Mouse (Mus musculus): Measurements from ENCODE around the gene Nectin2.
A peak's percentile ranks its signal among the peaks of the same experiment; 100 is the strongest.
"Not testable (repeated sequence)": the region's sequence is repeated elsewhere in the genome, so short reads cannot be mapped to it uniquely, and the experiment has no call there.

Nectin2 gene

GRCm38 (mm10) chr7:19702859-19703555 lies 47.3 kb downstream of the Nectin2 start:
- no peak for DNase-seq

GRCm38 (mm10) chr7:19701069-19701761 lies 49.1 kb downstream of the Nectin2 start:
- peak; percentile 90 for DNase-seq

DNA sequence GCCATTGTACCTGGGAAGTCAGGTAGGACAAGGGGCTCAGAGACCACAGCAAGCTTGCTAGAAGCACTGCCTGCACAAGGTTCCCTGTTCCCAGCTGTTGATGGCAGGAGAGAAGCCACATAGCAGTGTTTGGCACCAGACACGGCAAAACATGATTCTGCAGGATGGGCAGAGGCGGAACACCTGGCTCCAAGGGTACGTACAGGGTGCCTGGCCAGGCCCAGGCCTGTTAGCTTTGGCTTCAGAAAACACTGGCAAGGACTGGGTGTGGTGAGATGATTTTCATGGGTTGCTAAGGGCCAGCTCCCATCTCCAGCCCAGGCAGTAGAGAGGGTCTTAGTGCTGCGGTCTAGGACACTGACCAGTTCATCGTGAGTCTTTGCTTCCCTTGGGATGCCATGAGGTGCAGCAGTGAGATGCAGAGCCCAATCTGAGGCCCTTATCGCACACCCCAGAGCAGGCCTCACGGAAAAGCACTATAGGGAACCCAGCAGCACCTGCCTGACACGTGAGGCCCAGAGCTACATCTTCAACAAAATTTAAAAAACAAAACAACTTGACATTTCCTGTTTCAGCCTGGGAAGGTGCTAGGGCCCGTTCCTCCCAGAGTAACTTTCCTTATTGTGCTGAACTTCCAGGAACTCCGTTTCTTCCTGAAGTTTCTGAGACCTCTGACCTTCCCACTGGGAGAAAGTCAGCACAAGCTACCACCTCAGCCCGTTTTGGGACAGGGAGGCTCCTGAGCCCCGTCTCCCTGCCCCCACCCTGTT lies 49.8 kb downstream of the Nectin2 start:
- no peak for DNase-seq

GRCm38 (mm10) chr7:19699827-19700148 lies 50.5 kb downstream of the Nectin2 start:
- DNase-seq, result no peak

GRCm38 (mm10) chr7:19698907-19699826 lies 51.1 kb downstream of the Nectin2 start, which contains the start of gene Apoe:
TSS of gene Apoe (minus strand) at chr7:19699188.
- DNase-seq, result peak; percentile 63

- DNase-seq, result no peak
Observed at GRCm38 (mm10) chr7:19697949-19698906, 52.1 kb downstream of the Nectin2 start.

DNA sequence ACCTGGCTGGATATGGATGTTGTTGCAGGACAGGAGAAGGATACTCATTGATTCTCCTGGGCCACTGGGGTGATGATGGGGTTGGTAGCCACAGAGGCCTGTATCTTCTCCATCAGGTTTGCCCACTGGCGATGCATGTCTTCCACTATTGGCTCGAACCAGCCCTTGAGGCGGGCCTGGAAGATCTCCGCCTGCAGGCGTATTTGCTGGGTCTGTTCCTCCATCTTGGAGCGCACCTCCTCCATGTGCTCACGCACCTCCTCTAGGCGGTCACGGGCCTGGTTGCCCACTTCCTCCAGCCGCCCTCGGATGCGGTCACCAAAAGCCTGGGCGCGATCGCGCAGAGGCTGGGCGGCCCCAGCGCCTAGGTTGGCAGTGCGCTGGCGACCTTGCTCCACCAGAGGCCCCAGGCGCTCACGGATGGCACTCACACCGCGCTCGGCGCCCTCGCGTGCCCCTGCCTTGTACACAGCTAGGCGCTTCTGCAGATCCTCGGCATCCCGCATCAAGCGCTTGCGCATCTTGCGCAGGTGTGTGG lies 53.9 kb downstream of the Nectin2 start:
- no peak for DNase-seq

GRCm38 (mm10) chr7:19695881-19696280 lies 54.4 kb downstream of the Nectin2 start:
- no peak for DNase-seq

DNA sequence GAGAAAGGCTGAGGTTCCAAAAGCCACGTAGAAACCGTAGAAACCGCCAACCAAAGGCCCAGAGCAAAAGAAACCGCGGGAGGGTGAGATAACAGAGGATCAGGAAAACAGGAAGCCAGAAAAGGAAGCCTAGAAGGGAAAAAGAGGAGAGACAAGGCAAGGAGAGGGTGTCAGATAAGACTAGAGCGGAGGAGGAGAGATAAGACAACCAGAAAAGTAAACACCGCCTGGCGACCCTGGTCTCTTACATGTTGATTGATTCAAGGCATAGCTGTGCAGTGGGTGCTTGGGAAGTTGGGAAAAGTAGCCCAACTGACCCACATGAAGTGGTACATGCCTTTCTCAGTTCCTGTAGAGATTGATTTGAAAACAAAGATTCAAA lies 55.1 kb downstream of the Nectin2 start:
- no peak for DNase-seq

DNA sequence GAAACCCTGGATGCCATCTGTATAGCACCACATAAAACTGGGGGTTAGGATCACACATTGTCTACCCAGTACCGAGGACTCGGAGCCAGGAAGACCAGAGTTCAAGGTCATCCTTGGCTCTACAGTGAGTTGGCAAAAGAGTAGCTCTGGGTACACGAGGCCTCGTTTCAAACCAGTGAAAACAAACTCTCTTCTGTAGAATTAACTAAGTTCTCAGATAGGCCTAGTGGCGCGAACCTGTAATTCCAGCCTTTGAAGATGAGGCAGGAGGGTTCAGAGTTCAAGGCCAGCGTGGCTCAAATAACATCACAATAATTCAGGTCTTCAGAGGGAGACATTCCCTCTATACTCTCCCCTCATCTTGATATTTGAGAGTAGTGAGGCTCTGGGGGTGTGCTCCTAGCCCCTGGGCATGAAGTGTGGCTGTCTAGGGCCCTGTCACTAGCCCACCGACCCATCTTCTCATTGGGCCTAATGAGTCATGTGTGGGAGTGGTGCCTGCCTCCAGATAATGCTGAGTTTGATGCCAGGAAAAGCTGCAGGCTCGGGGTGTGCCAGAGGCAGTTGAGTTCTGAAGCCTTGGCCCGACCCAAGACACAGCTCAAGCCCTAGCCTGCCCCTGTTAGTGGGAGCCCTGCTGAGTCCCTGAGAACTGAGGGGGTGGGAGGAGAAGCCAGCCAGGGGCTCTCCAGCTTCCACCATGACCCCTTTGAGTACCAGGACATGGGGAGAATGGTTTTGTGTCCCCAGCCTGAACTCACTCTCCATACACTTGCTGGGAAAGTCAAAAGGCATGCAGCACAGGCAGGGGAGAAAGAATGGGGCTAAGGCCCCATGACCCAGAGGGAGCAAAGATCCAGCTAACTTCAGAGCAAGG lies 55.7 kb downstream of the Nectin2 start:
- DNase-seq, result no peak

DNA sequence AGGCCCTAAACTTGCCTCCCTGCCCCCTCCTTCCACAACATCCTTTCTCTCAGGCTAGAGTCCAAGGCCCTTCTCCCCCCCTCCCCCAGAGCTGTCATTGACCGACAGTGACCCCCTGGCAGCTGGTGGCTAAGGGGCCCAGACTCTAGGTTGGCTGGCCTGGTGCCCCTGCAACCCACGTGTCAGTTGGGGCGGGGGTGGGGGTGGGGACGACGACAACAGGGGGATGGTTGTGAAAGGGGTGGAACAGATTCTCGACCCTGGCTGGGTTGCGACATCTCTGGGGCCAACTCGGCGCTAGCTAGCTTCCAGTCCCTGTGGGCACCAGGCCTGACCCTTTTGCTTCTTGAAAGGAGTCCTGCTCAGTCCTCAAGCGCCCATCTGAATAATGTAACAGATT lies 56.9 kb downstream of the Nectin2 start:
- peak; percentile 75 for DNase-seq

DNA sequence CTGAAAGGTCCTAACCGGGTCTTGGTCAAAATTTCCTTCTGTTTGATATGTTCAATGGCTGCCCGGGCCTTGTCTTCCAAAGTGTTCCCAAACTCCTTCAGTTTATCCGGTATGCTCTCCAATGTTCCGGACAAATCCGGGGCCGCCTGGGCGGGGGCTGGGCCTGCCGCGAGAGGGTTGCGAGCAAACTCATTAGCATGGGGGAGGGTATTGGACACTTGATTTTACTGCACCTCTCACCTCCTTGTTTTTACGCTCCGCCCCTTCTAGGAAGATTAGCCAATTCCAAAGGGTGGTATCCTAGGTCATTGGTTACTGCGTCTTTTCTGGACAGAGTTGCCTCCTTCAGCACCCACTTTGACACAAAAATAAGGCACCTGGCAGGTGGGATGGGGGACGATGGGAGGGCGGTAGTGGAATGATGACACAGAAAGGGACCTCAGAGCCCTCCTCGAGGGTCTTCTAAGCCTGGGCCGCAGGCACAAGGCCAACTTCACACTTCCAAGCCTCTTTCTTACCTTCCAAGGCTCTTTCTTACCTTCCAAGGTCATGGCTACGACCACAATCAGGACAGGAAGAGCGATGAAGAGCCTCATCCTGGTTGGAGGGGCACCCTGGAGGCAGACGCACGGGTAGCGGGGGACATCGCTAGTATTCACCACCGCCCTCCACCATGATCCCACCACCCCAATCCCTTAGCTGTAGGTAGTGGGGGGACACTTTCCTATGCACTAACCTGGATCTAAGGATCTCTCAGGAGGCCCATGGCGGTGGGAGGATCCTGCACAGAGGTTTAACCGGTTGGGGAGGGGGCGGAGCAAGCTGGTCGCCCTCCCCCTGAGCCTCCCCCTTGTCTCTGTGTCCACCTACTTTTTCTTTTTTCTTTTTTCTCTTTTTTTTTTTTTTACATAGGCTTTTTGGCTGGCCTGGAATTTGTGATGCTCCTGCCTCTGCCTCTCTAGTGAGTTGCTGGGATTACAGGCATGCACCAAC lies 58.1 kb downstream of the Nectin2 start, which contains the start of gene Apoc1:
TSS of gene Apoc1 (minus strand) at position 788 of the 993 bp plus-strand sequence.
- peak; percentile 85 for DNase-seq

DNA sequence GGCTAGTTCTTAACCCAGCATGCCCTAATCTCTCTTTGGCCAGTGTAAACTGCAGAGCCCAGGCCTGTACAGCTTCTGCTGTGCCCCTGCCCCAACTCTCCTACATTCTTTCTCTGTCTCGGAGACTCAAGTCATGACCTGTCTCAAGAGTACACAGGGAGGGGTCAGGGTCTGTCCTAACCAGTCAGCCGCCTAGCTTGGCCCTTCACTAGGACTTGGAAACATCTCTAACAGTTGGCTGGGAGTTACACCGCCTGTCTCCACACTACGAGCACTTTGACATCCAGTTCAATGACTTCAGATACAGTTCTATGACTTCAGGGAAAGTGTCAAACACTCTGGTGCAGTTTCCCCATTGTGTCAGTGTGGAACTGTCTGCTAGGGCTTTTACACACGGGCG lies 58.8 kb downstream of the Nectin2 start:
- peak; percentile 32 for DNase-seq

GRCm38 (mm10) chr7:19690845-19691244 lies 59.4 kb downstream of the Nectin2 start:
- no peak for DNase-seq

- no peak for DNase-seq
Observed at GRCm38 (mm10) chr7:19688611-19689010, 61.7 kb downstream of the Nectin2 start.

DNA sequence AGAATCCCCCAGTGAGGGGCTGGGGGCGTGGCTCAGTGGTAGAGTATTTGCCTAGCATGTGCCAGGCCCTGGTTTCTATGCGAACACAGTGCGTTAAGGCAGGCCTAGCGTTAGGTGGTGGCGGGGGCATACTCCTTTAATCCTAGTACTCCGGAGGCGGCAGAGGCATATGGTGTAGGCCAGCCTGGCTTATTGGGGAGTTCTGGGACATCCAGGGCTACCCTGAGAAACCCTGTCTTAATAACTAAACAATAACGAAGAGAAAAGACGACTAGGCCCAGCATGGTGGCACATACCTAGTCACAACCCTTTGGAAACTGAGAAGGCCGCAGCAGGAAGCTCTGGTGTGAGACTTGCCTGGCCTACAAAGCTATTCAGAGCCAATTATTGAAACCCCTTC lies 62.2 kb downstream of the Nectin2 start:
- no peak for DNase-seq

DNA sequence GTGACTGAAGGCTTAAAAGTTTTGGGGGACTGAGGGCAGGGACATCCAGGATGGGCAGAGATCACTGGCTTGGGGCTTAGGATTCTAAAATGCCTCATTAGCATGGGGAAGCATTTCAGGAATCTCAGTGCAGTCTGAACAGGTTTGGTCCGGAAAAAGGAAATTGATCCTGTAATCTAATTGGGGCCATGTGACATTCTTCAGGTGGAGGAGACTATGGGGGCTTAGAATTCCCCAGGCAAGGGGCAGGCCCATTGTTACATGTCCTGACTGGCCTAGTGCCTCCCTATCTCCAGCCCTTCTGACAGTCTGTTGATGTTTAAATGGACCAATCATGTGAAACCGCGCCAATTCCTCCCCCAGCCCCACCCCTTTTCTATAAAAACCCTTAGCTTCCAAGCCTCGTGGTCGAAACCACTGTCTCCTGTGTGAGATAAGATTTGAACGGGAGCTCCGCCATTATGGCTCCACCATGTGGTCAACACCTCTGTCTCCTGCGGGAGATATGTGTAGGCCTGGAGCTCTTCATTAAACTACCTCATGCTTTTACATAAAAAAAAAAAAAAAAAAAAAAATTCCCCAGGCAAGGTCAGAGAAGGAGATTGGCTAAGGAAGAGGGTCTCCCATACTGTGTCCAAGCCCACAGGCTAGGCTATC lies 63.2 kb downstream of the Nectin2 start:
- not testable (repeated sequence) for DNase-seq

GRCm38 (mm10) chr7:19686521-19686920 lies 63.8 kb downstream of the Nectin2 start:
- no peak for DNase-seq
